Mouse (Mus musculus): ENCODE measurements around the gene Plcxd2.
A peak's percentile ranks its signal among the peaks of the same experiment; 100 is the strongest.

Plcxd2 gene

GRCm38 (mm10) chr16:46010153-46010905 is at the start of gene Plcxd2:
Gene Plcxd2, minus strand, starts transcription at chr16:46010218.
- peak; percentile 95 for DNase-seq

GRCm38 (mm10) chr16:46046906-46047305 is 36.9 kb upstream of the Plcxd2 start:
- DNase-seq, result no peak

GRCm38 (mm10) chr16:46036261-46036660 is 26.2 kb upstream of the Plcxd2 start:
- no peak for DNase-seq

- no peak for DNase-seq
Observed at GRCm38 (mm10) chr16:46033896-46034295, 23.9 kb upstream of the Plcxd2 start.

GRCm38 (mm10) chr16:46022958-46023491 is 13.0 kb upstream of the Plcxd2 start:
- no peak for DNase-seq

GRCm38 (mm10) chr16:46022189-46022928 is 12.3 kb upstream of the Plcxd2 start:
- DNase-seq, result peak; percentile 45

GRCm38 (mm10) chr16:46021302-46021701 is 11.3 kb upstream of the Plcxd2 start:
- DNase-seq, result peak; percentile 41

GRCm38 (mm10) chr16:46020396-46020795 is 10.4 kb upstream of the Plcxd2 start:
- DNase-seq, result no peak

- no peak for DNase-seq
Observed at GRCm38 (mm10) chr16:46019799-46020198, 9.8 kb upstream of the Plcxd2 start.

- DNase-seq, result no peak
Observed at GRCm38 (mm10) chr16:46019359-46019758, 9.3 kb upstream of the Plcxd2 start.

GRCm38 (mm10) chr16:46011696-46012095 is 1.7 kb upstream of the Plcxd2 start:
- DNase-seq, result no peak

- DNase-seq, result peak; percentile 75
Observed at GRCm38 (mm10) chr16:46010906-46011220, 845 bp upstream of the Plcxd2 start.

GRCm38 (mm10) chr16:46009717-46010116 is 301 bp downstream of the Plcxd2 start:
- DNase-seq, result no peak

- no peak for DNase-seq
Observed at GRCm38 (mm10) chr16:46008766-46009165, 1.3 kb downstream of the Plcxd2 start.

- DNase-seq, result peak; percentile 23
Observed at GRCm38 (mm10) chr16:46008036-46008605, 1.9 kb downstream of the Plcxd2 start.

- no peak for DNase-seq
Observed at GRCm38 (mm10) chr16:46006261-46006660, 3.8 kb downstream of the Plcxd2 start.

- no peak for DNase-seq
Observed at GRCm38 (mm10) chr16:46001550-46002166, 8.4 kb downstream of the Plcxd2 start.

GRCm38 (mm10) chr16:46000976-46001375 is 9.0 kb downstream of the Plcxd2 start:
- DNase-seq, result no peak

GRCm38 (mm10) chr16:45999374-46000191 is 10.4 kb downstream of the Plcxd2 start:
- no peak for DNase-seq

- no peak for DNase-seq
Observed at GRCm38 (mm10) chr16:45998231-45998630, 11.8 kb downstream of the Plcxd2 start.

- DNase-seq, result no peak
Observed at GRCm38 (mm10) chr16:45990901-45991676, 18.9 kb downstream of the Plcxd2 start.

GRCm38 (mm10) chr16:45986236-45986635 is 23.8 kb downstream of the Plcxd2 start:
- no peak for DNase-seq

Data from kidney, adult 11 months (tissue).